Mouse (Mus musculus): ENCODE measurements around the gene Bcat1.
"Not testable (repeated sequence)": the region's sequence is repeated elsewhere in the genome, so short reads cannot be mapped to it uniquely, and the experiment has no call there.

Gene Bcat1

GRCm38 (mm10) chr6:145093038-145093622 lies 17.1 kb upstream of the Bcat1 start:
- DNase-seq (ENCODE audit: low spot score in 2 of 2): not testable (repeated sequence)

- DNase-seq (ENCODE audit: low spot score in 2 of 2): no peak
These were observed 16.0 kb upstream of the Bcat1 start for GRCm38 (mm10) chr6:145091998-145092397.

GRCm38 (mm10) chr6:145090928-145091327 lies 14.9 kb upstream of the Bcat1 start:
- no peak for DNase-seq (ENCODE audit: low spot score in 2 of 2)

GRCm38 (mm10) chr6:145090201-145090863 lies 14.3 kb upstream of the Bcat1 start:
- DNase-seq (ENCODE audit: low spot score in 2 of 2): no peak

- no peak for DNase-seq (ENCODE audit: low spot score in 2 of 2)
These were observed 13.4 kb upstream of the Bcat1 start for GRCm38 (mm10) chr6:145089373-145089772.

GRCm38 (mm10) chr6:145088451-145089113 lies 12.6 kb upstream of the Bcat1 start:
- DNase-seq (ENCODE audit: low spot score in 2 of 2): no peak

GRCm38 (mm10) chr6:145084343-145085117 lies 8.5 kb upstream of the Bcat1 start:
- DNase-seq (ENCODE audit: low spot score in 2 of 2): no peak

GRCm38 (mm10) chr6:145081721-145082120 lies 5.7 kb upstream of the Bcat1 start:
- no peak for DNase-seq (ENCODE audit: low spot score in 2 of 2)

GRCm38 (mm10) chr6:145079087-145079759 lies 3.2 kb upstream of the Bcat1 start:
- DNase-seq (ENCODE audit: low spot score in 2 of 2): no peak

- DNase-seq (ENCODE audit: low spot score in 2 of 2): no peak
These were observed 302 bp upstream of the Bcat1 start for GRCm38 (mm10) chr6:145076286-145076685.

- no peak for DNase-seq (ENCODE audit: low spot score in 2 of 2)
These were observed 866 bp downstream of the Bcat1 start for GRCm38 (mm10) chr6:145075088-145075547.

GRCm38 (mm10) chr6:145074461-145074860 lies 1.5 kb downstream of the Bcat1 start:
- DNase-seq (ENCODE audit: low spot score in 2 of 2): no peak

- no peak for DNase-seq (ENCODE audit: low spot score in 2 of 2)
These were observed 6.1 kb downstream of the Bcat1 start for GRCm38 (mm10) chr6:145069921-145070320.

- no peak for DNase-seq (ENCODE audit: low spot score in 2 of 2)
These were observed 6.6 kb downstream of the Bcat1 start for GRCm38 (mm10) chr6:145069397-145069796.

- DNase-seq (ENCODE audit: low spot score in 2 of 2): no peak
These were observed 8.3 kb downstream of the Bcat1 start for GRCm38 (mm10) chr6:145067679-145068078.

GRCm38 (mm10) chr6:145066416-145066815 lies 9.6 kb downstream of the Bcat1 start:
- DNase-seq (ENCODE audit: low spot score in 2 of 2): no peak

GRCm38 (mm10) chr6:145065301-145065845 lies 10.6 kb downstream of the Bcat1 start:
- DNase-seq (ENCODE audit: low spot score in 2 of 2): no peak

- no peak for DNase-seq (ENCODE audit: low spot score in 2 of 2)
These were observed 11.9 kb downstream of the Bcat1 start for GRCm38 (mm10) chr6:145064104-145064503.

- no peak for DNase-seq (ENCODE audit: low spot score in 2 of 2)
These were observed 12.6 kb downstream of the Bcat1 start for GRCm38 (mm10) chr6:145063212-145063868.

GRCm38 (mm10) chr6:145062763-145063162 lies 13.2 kb downstream of the Bcat1 start:
- no peak for DNase-seq (ENCODE audit: low spot score in 2 of 2)

- DNase-seq (ENCODE audit: low spot score in 2 of 2): no peak
These were observed 14.6 kb downstream of the Bcat1 start for GRCm38 (mm10) chr6:145061361-145061760.
